Mouse (Mus musculus) cerebral cortex, adult 2 months (tissue): ENCODE results near the gene Gpr152.

Experiments
- WGBS: fragments of 180-500 bp; shearing (Covaris S2); methylation state at CpG from one replicate; pipeline ENCODE4 v1.1.7; 2018; 5-methylcytosine and 5-hydroxymethylcytosine counted together

The Gpr152 gene

DNA sequence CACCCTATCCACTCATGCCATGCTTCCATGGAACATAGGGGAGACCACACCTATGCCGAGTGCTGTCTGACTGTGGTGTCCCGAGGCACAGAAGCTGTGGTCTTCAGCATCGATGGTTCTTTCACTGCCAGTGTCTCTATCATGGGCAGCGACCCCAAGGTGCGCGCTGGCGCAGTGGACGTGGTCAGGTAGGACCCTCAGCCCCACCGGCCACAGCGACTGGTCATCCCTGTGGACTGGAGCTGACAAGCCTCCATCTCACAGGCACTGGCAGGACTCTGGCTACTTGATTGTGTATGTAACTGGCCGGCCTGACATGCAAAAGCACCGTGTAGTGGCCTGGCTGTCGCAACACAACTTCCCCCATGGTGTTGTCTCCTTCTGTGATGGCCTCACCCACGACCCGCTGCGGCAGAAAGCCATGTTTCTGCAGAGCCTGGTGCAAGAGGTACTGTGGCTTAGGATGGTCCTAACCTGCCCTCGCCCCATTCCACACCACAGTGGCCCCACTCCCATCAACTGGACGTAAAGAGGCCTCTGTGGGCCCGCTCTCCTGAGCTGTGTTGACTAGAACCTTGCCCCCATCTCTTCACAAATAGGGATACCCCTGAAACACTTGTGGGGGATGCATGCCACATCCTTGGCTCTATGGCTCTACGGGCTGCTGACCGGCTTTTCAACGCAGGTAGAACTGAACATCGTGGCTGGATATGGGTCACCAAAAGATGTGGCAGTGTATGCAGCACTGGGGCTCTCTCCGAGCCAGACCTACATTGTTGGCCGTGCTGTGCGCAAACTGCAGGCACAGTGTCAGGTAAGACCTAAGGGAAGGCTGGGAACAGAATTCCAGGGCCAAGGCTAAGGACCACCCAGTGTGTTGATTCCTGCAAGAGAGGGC is 27.3 kb upstream of the Gpr152 start:
- 95% methylated on average over 26 of the region's 26 CpGs for WGBS

DNA sequence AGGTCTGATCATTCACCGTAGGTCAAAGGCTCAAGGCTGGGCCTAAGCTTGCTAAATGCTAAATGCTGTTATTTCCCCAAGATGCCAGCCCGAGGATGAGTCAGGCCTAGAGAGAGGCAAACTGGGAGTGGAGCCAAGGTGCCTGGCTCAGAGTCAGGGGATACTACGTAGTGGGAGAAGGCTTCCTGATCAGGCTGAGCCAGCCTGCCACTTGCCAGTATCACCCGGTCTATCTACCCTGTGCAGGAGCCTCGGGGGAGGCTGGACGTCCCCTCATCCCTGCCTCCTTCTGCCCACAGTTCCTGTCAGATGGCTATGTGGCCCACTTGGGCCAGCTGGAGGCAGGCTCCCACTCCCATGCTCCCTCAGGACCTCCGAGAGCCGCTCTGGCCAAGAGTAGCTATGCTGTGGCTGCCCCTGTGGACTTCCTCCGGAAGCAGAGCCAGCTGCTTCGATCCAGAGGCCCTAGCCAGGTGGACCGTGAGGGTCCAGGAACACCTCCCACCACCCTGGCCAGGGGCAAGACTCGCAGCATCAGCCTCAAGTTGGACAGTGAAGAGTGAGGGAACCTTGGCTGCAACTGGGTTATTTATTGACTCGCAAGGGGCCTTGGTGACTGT is 26.3 kb upstream of the Gpr152 start:
- 34% methylated on average over 13 of the region's 13 CpGs for WGBS

GRCm38 (mm10) chr19:4113806-4114230 is 25.8 kb upstream of the Gpr152 start:
- 58% methylated on average over 5 of the region's 5 CpGs for WGBS

- 87% methylated on average over 10 of the region's 10 CpGs for whole genome bisulfite sequencing
Measured at GRCm38 (mm10) chr19:4114551-4114950, 25.0 kb upstream of the Gpr152 start.

DNA sequence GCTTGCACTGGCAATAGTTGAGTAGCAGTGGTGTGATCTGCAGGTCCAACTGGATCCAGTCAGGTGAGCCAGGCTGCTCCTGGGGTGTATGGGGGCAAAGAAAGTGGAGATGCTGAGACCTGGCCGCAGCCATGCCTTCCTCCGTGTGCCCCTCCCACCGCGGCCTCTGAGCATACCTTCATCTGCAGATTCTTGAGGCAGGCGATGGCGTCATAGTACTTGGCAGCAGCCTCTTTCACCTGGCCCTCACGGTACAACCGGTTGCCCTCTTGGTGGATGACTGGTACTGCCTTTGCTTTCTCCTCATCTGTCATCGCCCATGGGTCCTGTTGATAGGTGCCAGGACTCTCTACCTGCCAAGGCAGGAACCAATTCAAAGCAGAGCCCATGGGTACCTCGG is 24.4 kb upstream of the Gpr152 start:
- WGBS = 97% methylated on average over 10 of the region's 10 CpGs

DNA sequence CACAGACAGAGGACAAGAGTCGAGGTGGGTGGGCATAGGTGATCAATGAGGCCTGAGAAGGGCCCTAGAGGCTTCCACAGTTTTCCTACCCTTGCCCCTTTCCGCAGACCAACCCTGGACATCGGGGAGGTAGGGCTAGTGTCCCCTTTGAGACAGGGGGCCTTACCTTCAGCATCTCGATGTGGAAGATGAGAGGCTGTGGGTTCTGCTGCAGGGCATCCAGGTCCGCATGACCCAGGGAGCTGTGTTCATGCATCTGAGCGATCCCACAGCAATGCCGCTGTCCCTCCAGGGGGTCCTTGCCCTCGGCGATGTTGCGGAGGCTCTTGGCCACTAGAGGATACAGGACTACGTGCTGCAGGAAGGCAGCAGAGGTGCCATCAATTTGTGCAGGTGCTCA is 23.8 kb upstream of the Gpr152 start:
- WGBS = 86% methylated on average over 11 of the region's 11 CpGs

GRCm38 (mm10) chr19:4117006-4117405 is 22.6 kb upstream of the Gpr152 start:
- 98% methylated on average over 7 of the region's 7 CpGs for WGBS

DNA sequence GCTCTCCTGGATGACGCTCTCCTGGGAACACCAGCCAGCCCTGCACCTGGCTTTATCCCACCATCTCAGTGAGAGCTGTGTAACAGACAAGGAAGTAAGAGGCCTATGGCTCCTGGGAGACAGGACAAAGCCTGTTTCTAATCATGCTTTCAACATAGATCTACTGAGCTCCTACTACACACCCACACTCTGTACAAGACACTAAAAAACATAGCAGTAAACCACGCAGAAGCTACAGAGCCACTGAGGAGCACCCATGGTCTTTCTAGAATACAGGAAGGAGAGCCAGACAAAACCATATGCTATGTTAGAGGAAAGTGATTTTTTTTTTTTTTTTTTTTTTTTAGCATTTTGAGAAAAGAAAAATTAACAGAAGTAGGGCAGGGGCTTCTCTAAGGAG is 21.2 kb upstream of the Gpr152 start:
- 58% methylated on average over 2 of the region's 2 CpGs for WGBS

- 92% methylated on average over 6 of the region's 6 CpGs for WGBS
Measured at GRCm38 (mm10) chr19:4119716-4120487, 19.7 kb upstream of the Gpr152 start.

GRCm38 (mm10) chr19:4120496-4120895 is 19.1 kb upstream of the Gpr152 start:
- WGBS = 85% methylated on average over 2 of the region's 2 CpGs

- 2% methylated on average over 38 of the region's 38 CpGs for WGBS
Measured at GRCm38 (mm10) chr19:4121097-4121805, 18.3 kb upstream of the Gpr152 start.

DNA sequence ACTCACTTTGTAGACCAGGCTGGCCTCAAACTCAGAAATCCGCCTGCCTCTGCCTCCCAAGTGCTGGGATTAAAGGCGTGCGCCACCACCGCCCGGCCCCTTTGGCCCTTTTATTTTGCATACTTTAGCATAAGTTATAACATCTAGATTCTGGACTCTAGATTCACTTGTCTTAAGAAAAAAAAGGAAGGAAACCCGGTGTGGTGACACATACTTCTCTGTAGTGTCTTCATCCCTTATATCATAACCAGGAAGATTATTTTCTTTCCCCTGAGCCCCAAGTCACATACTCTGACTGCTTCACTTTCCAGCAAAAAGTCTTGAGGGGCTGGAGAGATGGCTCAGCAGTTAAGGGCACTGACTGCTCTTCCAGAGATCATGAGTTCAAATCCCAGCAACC is 17.7 kb upstream of the Gpr152 start:
- 60% methylated on average over 6 of the region's 6 CpGs for WGBS

DNA sequence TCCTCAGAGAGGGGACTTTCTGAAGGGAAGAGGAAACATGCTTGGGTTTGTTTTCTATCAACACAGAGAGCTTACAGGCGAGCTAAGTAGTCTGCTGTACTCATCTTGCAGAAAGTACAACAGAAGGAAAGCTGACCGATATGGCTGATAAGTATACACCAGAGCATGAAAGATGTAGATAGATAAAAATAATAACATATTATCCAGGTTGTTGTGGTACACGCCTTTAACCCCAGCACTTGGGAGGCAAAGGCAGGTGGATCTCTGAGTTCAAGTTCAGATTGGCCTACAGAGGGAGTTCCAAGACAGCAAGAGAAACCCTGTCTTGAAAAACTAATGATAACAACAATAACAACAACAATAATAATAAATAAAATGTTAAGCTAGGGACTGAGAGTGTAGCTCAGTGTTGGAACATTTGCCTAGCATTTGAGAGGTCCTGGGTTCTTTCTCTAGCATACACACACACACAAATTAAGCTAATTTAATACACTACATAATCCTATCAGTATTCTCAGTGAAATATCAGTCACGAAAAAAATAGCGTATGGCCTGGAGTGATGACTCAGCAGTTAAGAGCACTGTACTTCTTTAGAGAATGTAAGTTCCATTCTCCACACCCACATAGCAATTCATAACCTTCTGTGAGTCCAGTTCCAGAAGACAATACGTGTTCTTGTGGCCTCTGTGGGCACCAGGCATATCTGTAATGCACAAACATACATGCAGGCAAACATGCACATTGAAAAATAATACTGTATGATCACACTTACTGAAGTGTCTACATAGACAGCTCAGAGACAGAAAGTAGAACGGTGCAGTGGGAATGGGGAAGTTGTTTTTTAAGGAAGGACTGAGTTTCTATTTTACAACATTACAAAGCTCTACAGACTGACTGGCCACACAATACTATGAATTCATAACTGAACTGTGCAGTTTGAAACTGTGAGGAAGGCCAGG is 16.9 kb upstream of the Gpr152 start:
- 67% methylated on average over 7 of the region's 7 CpGs for WGBS

DNA sequence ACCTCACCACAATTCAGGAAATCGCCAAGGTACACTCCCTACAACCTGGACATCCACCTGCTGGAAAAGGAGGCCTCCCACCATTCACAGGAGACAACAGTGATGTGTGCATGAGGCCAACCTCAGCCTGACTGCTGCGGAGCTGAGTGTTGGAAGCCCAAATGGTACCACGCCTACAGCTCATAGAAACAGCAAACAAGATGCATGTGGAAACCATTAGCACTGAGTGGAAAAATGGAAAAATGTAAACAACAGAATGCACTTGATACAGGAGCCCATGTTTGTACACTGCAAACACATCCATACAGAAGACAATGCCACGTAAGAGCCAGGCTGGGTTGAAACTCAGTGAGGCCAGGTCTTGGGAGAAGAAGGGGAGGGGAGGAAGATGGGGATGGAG is 15.2 kb upstream of the Gpr152 start:
- 85% methylated on average over 4 of the region's 4 CpGs for WGBS

DNA sequence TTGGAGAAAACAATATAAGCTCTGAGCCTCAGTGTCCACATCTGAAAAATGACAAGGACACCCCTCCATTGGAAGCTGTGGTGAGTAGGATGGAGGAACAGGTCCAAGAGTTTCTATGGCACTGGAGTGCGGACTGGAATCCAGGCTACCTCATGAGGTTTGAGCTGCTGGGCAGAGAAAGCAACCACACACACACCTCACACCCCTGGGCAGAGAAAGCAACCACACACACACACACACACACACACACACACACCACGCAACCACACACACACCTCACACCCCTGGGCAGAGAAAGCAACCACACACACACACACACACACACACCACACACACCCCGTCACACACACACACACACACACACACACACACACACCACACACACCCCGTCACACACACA is 14.3 kb upstream of the Gpr152 start:
- 4% methylated on average over 4 of the region's 4 CpGs for WGBS

DNA sequence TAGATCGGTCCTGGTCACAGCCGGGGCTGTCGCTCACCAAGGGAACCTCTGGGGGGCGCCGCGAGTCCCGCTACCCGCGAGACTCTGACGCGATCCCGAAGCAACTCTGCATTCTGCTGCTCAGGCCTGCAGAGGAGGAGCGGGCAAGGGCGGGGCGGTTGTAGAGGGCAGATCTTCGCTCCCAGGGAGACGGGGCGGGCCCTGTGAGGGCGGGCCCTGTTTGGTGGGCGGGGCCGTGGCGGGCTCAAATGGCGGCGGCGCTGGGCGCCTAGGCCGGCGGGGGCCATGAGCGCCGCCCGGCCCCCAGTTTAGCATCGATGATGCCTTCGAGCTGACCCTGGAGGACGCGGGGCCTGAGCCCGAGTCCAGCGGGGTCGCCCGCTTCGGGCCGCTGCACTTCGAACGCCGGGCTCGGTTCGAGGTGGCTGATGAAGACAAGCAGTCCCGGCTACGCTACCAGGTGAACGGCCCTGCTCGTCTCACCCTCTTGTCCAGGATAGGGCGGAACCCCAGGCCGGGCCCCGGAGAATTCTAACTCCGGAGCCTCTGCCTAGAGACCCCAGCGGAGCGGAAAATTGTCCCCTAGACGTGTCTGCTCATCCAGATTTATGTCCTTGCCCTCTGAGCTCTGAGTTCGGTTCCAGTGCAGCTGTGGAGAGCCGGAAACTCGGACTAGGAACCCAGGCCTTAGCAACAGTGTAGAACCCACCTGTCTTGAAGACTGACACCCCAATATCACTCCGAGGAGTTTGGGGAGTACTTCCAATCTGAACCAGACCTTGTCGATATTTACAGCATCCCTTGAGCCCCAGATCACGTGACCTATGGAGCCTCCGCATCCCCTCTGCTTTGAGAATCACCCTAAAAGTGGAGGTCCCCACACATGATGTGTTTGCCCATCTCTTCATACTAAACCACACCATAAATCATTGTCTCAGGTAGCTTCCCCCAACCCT is 13.6 kb upstream of the Gpr152 start, which contains the start of gene Aip:
Gene Aip (minus strand): TSS at position 118 of the 956 bp plus-strand sequence.
- under 1% methylated on average over 63 of the region's 64 CpGs for WGBS

DNA sequence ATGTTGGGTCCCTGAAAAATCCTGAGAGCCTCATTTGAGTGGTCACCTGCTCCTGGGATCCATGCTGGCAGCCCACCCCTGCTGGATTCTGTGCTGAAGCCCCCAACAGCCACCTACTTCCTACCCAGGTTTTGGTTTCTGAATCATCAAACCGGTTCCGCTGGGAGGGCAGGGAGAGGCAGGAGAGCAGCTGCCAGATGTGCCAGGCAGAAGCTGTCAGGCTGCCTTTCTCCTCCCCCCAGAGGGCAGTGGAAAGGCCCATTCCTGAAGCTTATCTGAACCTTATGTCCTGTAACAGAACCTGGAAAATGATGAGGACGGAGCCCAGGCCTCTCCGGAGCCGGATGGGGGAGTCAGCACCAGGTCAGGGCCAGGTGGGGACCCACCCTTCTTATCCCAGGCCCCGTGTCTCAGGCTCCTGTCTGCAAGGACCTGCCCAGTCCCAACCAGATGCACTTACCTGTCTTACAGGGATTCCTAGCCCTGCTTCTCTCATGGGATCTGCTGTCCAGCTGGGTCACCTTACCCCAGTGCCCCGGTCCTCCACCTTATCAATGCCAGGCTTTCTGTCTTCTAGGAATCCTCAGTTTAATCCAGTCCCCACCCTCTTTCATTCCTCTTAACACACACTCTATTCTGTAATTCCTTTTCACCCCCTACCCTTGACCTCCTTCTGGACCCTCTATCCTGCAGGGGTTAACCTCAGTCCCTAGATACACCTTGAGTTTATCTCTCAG is 12.7 kb upstream of the Gpr152 start:
- whole genome bisulfite sequencing = 63% methylated on average over 7 of the region's 7 CpGs

DNA sequence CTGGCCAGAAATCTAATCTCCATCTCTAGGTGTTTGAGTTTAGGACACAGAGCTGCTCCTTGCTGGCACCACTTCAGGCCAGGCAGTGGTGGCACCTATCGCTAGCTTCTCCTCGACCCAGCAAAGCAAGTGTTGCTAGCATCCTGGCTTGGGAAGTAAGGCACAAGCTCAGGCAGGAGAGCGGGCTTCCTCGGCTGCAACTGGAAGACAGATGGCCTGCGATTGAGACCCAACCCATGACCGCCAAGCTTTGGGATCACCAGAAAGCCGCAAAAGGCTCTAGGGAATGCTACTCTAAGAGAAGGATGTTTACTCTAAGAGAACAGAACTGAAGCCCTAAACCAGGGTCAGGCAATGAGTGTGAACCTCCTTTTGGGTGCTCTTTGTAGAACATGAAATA is 10.1 kb upstream of the Gpr152 start:
- WGBS = 88% methylated on average over 7 of the region's 7 CpGs

- WGBS = 86% methylated on average over 4 of the region's 4 CpGs
Measured at GRCm38 (mm10) chr19:4130106-4130505, 9.5 kb upstream of the Gpr152 start.
